Mouse (Mus musculus) embryonic facial prominence, embryonic 15.5 days (tissue): Measurements from ENCODE around the gene 0610010K14Rik. TPM values are rescaled to one million over a fixed set of nuclear protein-coding genes. Genes with fewer than 3 reads are reported as not detected.

ENCODE experiments used
- ATAC-seq: fragments of 200-750 bp; cut with Nextera tagmentation; 2 replicates; pipeline ENCODE4 v1.8.0; 2017; ENCODE audit warnings: low read depth, moderate TSS enrichment; ENCODE audit not compliant: insufficient number of reproducible peaks, low FRiP score, low TSS enrichment
- H3K27ac ChIP-seq: fragments of 300-500 bp; sonication (generic); replicated peaks from 2 replicates; pipeline ENCODE4 v1.5.1; 2015; ENCODE audit warnings: mild to moderate bottlenecking, inconsistent platforms
- H3K27me3 ChIP-seq: fragments of 300-500 bp; sonication (generic); 2 replicates; pipeline ENCODE4 v1.6.1; 2015; ENCODE audit warnings: inconsistent platforms
- H3K36me3 ChIP-seq: fragments of 300-500 bp; sonication (generic); 2 replicates; pipeline ENCODE4 v1.6.1; 2015; ENCODE audit warnings: mild to moderate bottlenecking, inconsistent platforms
- H3K4me1 ChIP-seq: fragments of 300-500 bp; sonication (generic); 2 replicates; pipeline ENCODE4 v1.6.1; 2015; ENCODE audit warnings: inconsistent platforms
- H3K4me2 ChIP-seq: fragments of 300-500 bp; sonication (generic); replicated peaks from 2 replicates; pipeline ENCODE4 v1.6.1; 2015; ENCODE audit warnings: mild to moderate bottlenecking, inconsistent platforms
- H3K4me3 ChIP-seq: fragments of 300-500 bp; sonication (generic); replicated peaks from 2 replicates; pipeline ENCODE4 v1.5.1; 2015; ENCODE audit warnings: mild to moderate bottlenecking, inconsistent platforms
- H3K9ac ChIP-seq: fragments of 300-500 bp; sonication (generic); 2 replicates; pipeline ENCODE4 v1.6.1; 2015; ENCODE audit warnings: inconsistent platforms
- H3K9me3 ChIP-seq: fragments of 300-500 bp; sonication (generic); replicated peaks from 2 replicates; pipeline ENCODE4 v1.6.1; 2016; ENCODE audit warnings: inconsistent platforms
- WGBS: fragments of 180-500 bp; shearing (Covaris S2); methylation state at CpG from one replicate; pipeline ENCODE4 v1.1.7; 2015; 5-methylcytosine and 5-hydroxymethylcytosine counted together
- polyA plus RNA-seq: library from polyadenylated mRNA; unstranded; fragments of >200 nt; fragmentation: Nextera tagmentation; extraction: Ambion mirVana; gene quantifications from 2 replicates; pipeline ENCODE4 v1.2.1, GENCODE M21; 2015

Gene 0610010K14Rik
- 157 and 177 TPM in 2 replicates for polyA plus RNA-seq

- ATAC-seq: peak; percentile 95
- Histone ChIP-seq H3K4me3 (peak within 1 kb of the TSS; percentile 76), H3K27ac (peak within 1 kb of the TSS; percentile 95), H3K9me3 (no peaks in the 10 kb centered on the region), H3K4me2 (peak within 1 kb of the TSS; percentile 91), H3K4me1 (peaks cover 55% of the 10 kb centered on the region), H3K27me3 (no peaks in the 10 kb centered on the region), H3K36me3 (peaks cover 12% of the 10 kb centered on the region; the same call in 1 of the 2 replicates), H3K9ac (peak within 1 kb of the TSS; percentile 79)
- WGBS: under 1% methylated on average over 62 of the region's 70 CpGs
Observed at GRCm38 (mm10) chr11:70237457-70238167, at the start of gene 0610010K14Rik. Gene 0610010K14Rik, minus strand, starts transcription at chr11:70237914.

DNA sequence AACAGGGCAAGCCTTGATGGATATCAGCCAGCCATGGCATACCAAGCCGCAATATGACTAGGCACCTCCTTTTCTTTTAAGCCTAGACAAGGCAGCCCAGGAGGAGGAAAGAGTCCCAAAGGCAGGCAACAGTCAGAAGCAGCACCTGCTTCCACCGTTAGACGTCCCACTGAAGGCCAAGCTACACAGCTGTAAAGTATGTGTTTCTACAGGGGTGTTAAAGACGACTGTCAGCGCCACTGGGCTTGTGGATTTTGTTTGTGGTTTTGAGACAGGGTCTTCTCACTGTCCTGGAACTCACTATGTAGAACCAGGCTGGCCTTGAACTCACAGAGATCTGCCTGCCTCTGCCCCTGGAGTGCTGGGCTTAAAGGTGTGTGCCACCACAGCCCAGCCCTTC lies 48.0 kb upstream of the 0610010K14Rik start:
- Histone ChIP-seq H3K27me3 (no peaks in the 10 kb centered on the region), H3K4me2 (no peak overlapping the region), H3K9ac (no peak overlapping the region), H3K27ac (no peak overlapping the region), H3K36me3 (no peaks in the 10 kb centered on the region), H3K4me1 (0 out of 2 replicates have a peak, but pooled peaks cover 3% of the 10 kb centered on the region), H3K9me3 (no peaks in the 10 kb centered on the region), H3K4me3 (no peak overlapping the region)
- WGBS: 67% methylated on average over 5 of the region's 5 CpGs
- no peak for ATAC-seq

DNA sequence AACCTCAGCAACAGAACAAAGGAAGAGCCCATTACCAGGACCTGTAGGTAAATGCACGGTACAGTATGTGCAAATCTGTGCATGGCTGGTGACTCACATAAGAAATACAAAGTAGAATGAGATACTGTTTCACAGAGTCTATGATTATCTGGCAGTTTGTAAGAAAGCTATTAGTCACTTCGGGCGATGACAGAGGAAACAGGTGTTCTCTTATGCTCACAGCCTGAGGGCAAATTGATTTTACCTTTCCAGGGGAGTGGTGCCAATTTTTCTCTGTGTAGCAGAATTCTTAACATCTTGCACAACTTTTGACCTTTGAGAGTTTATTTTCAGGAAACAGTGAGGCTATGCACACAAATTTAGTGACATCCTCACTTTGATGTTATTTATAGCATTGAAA lies 47.0 kb upstream of the 0610010K14Rik start:
- WGBS: 45% methylated on average over 3 of the region's 3 CpGs
- no peak for ATAC-seq

DNA sequence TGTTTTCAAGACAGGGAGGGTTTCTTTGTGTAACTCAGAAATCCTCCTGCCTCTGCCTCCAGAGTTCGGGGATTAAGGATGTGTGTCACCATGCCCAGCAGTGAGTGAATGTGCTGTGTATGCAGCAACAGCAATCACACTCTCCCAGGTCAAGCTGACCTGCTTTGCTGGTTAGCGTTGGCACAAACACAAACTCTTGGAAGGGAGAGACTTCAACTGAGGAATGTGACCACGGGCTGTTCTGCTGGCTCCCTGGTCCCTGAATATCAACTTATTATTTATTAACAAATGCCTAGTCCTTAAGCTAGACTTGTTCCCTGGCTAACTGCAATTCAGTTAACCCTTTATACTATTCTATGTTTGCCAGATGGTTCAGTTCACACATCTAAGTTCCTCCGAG lies 46.0 kb upstream of the 0610010K14Rik start:
- no peak for ATAC-seq
- Histone ChIP-seq H3K4me1 (peaks cover 7% of the 10 kb centered on the region; the same call in 1 of the 2 replicates), H3K9ac (no peak overlapping the region), H3K36me3 (no peaks in the 10 kb centered on the region), H3K27me3 (no peaks in the 10 kb centered on the region), H3K27ac (no peak overlapping the region), H3K4me2 (no peak overlapping the region), H3K9me3 (no peaks in the 10 kb centered on the region), H3K4me3 (no peak overlapping the region)
- 78% methylated on average over 4 of the region's 4 CpGs for WGBS

More for the DNA sequence above, 47.0 kb upstream of the 0610010K14Rik start:
- H3K9ac ChIP-seq: no peak overlapping the region
- H3K4me1 ChIP-seq: peaks cover 7% of the 10 kb centered on the region; the same call in 1 of the 2 replicates
- H3K9me3 ChIP-seq: no peaks in the 10 kb centered on the region
- H3K27me3 ChIP-seq: no peaks in the 10 kb centered on the region
- H3K4me2 ChIP-seq: no peak overlapping the region
- H3K4me3 ChIP-seq: no peak overlapping the region
- no peak overlapping the region for H3K27ac ChIP-seq
- H3K36me3 ChIP-seq: no peaks in the 10 kb centered on the region

DNA sequence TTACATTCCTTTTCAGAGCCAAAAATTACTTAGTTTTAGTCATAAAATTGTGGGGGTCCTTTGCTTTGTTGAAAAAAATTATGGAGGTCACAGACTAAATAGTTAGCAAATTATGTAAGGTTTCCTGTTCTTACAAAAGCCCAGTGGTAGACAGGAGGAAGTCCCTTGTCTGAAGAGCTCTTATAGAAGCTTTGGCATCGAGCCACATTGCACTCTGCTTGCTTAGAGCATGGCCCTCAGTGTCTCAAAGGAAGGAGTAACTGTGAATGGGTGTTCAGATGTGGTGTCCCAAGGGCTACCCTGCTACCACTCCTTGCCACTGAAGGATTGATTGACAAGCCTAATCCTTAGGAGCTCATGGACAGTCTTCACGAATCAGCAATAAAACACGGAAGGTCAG lies 42.7 kb upstream of the 0610010K14Rik start:
- no peaks in the 10 kb centered on the region for H3K27me3 ChIP-seq
- no peak overlapping the region for H3K27ac ChIP-seq
- no peaks in the 10 kb centered on the region for H3K36me3 ChIP-seq
- H3K4me3 ChIP-seq: no peak overlapping the region
- 57% methylated on average over 3 of the region's 3 CpGs for WGBS
- peaks cover 7% of the 10 kb centered on the region; the same call in 1 of the 2 replicates for H3K4me1 ChIP-seq
- H3K9ac ChIP-seq: no peak overlapping the region
- ATAC-seq: no peak
- H3K4me2 ChIP-seq: no peak overlapping the region
- no peaks in the 10 kb centered on the region for H3K9me3 ChIP-seq

- no peak overlapping the region for H3K4me3 ChIP-seq
- no peak overlapping the region for H3K4me2 ChIP-seq
- H3K9ac ChIP-seq: no peak overlapping the region
- no peaks in the 10 kb centered on the region for H3K36me3 ChIP-seq
- peaks cover 7% of the 10 kb centered on the region; the same call in 1 of the 2 replicates for H3K4me1 ChIP-seq
- WGBS: 83% methylated on average over 3 of the region's 3 CpGs
- ATAC-seq: no peak
- H3K9me3 ChIP-seq: no peaks in the 10 kb centered on the region
- H3K27ac ChIP-seq: no peak overlapping the region
- no peaks in the 10 kb centered on the region for H3K27me3 ChIP-seq
Observed at GRCm38 (mm10) chr11:70278961-70279360, 41.2 kb upstream of the 0610010K14Rik start.

DNA sequence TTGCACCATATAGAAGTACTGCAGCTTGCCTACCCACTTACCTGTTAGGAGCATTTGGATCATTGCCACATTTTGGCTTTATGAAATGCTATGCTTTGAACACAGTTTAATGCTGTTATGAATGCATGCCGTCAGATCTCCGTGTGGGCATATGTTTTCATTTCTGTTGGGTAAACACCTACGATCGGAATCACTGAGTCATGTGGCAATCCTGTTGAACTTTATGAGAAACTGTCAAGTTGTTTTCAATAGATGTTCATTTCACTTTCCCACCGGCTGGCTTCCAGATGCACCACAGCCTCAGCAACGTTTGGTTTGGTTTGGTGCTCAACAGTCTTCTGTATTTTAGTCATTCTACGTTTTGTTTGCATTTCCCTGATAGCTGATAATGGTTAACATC lies 33.9 kb upstream of the 0610010K14Rik start:
- no peaks in the 10 kb centered on the region for H3K27me3 ChIP-seq
- ATAC-seq: no peak
- no peak overlapping the region for H3K9ac ChIP-seq
- no peak overlapping the region for H3K27ac ChIP-seq
- H3K36me3 ChIP-seq: no peaks in the 10 kb centered on the region
- no peaks in the 10 kb centered on the region for H3K4me1 ChIP-seq
- 56% methylated on average over 7 of the region's 7 CpGs for WGBS
- H3K4me3 ChIP-seq: no peak overlapping the region
- H3K9me3 ChIP-seq: no peaks in the 10 kb centered on the region
- no peak overlapping the region for H3K4me2 ChIP-seq

DNA sequence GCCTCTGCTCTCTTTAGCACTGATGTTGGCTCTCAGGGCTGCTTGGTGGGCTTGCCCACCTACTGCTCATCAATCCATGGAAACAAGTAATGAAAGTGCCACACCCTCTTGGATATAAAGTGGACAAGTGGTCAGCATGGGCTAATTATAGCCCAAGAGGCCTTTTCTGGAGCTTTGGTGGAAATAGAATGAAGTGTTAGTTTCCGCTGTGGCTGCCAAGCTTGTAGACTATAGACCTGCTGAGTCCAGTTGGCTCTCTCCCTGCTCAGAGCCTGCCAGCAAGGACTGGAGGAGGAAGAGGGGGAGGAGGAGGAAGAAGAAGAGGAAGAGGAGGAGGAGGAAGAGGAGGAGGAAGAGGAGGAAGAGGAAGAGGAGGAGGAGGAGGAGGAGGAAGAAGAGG lies 28.7 kb upstream of the 0610010K14Rik start:
- H3K4me1 ChIP-seq: 0 out of 2 replicates have a peak, but pooled peaks cover 3% of the 10 kb centered on the region
- no peak overlapping the region for H3K9ac ChIP-seq
- 69% methylated on average over 1 of the region's 1 CpGs for WGBS
- H3K36me3 ChIP-seq: no peaks in the 10 kb centered on the region
- peak overlapping the region; percentile 66 for H3K27ac ChIP-seq
- H3K4me2 ChIP-seq: no peak overlapping the region
- no peak overlapping the region for H3K4me3 ChIP-seq
- H3K27me3 ChIP-seq: no peaks in the 10 kb centered on the region
- no peaks in the 10 kb centered on the region for H3K9me3 ChIP-seq
- ATAC-seq: no peak

GRCm38 (mm10) chr11:70265819-70266218 lies 28.1 kb upstream of the 0610010K14Rik start:
- 58% methylated on average over 4 of the region's 4 CpGs for WGBS

DNA sequence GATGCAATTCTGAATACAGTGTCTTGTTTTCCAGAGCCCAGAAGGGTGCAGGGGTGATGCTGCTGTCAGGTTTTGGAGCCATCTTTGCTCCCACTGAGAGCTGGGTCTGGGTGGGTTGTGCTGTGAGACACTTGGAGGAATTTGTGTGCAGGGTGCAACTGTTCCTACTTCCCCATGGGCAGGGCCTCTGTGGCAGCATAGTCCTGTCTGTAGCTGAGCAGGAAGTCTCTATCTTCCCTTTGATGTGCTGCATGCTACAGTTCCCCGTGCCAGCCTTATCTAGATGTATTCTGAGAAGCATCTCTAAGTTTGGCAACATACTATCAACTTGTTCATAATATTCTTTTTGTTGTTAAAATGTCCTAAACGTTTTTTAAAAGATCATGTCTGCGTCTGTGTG lies 27.5 kb upstream of the 0610010K14Rik start:
- peak overlapping the region; percentile 80 for H3K27ac ChIP-seq

More at GRCm38 (mm10) chr11:70265819-70266218, 28.1 kb upstream of the 0610010K14Rik start:
- 0 out of 2 replicates have a peak, but pooled peaks cover 3% of the 10 kb centered on the region for H3K4me1 ChIP-seq
- no peaks in the 10 kb centered on the region for H3K36me3 ChIP-seq
- H3K27me3 ChIP-seq: no peaks in the 10 kb centered on the region
- no peak for ATAC-seq
- no peak overlapping the region for H3K4me3 ChIP-seq
- H3K9ac ChIP-seq: no peak overlapping the region
- H3K27ac ChIP-seq: peak overlapping the region; percentile 80
- no peak overlapping the region for H3K4me2 ChIP-seq
- H3K9me3 ChIP-seq: no peaks in the 10 kb centered on the region

GRCm38 (mm10) chr11:70259035-70259434 lies 21.3 kb upstream of the 0610010K14Rik start:
- Histone ChIP-seq H3K4me2 (no peak overlapping the region), H3K36me3 (no peaks in the 10 kb centered on the region), H3K27me3 (peaks cover 22% of the 10 kb centered on the region), H3K27ac (no peak overlapping the region), H3K4me1 (peaks cover 14% of the 10 kb centered on the region), H3K9me3 (no peaks in the 10 kb centered on the region), H3K4me3 (no peak overlapping the region), H3K9ac (no peak overlapping the region)
- WGBS: 91% methylated on average over 4 of the region's 4 CpGs
- no peak for ATAC-seq

More for the DNA sequence above, 27.5 kb upstream of the 0610010K14Rik start:
- ATAC-seq: no peak
- 41% methylated on average over 3 of the region's 3 CpGs for WGBS
- no peaks in the 10 kb centered on the region for H3K36me3 ChIP-seq
- no peaks in the 10 kb centered on the region for H3K27me3 ChIP-seq
- no peaks in the 10 kb centered on the region for H3K9me3 ChIP-seq
- no peak overlapping the region for H3K4me3 ChIP-seq
- H3K9ac ChIP-seq: no peak overlapping the region
- no peak overlapping the region for H3K4me2 ChIP-seq
- 0 out of 2 replicates have a peak, but pooled peaks cover 3% of the 10 kb centered on the region for H3K4me1 ChIP-seq
